Mouse (Mus musculus): Measurements from ENCODE around the gene Armc7. TPM values are rescaled to one million over a fixed set of nuclear protein-coding genes. Genes with fewer than 3 reads are reported as not detected.
"Not testable (repeated sequence)": the region's sequence is repeated elsewhere in the genome, so short reads cannot be mapped to it uniquely, and the experiment has no call there.

Gene Armc7
- total RNA-seq, 2 experiments from 2014 or later = 0.95 to 0.99 TPM

DNA sequence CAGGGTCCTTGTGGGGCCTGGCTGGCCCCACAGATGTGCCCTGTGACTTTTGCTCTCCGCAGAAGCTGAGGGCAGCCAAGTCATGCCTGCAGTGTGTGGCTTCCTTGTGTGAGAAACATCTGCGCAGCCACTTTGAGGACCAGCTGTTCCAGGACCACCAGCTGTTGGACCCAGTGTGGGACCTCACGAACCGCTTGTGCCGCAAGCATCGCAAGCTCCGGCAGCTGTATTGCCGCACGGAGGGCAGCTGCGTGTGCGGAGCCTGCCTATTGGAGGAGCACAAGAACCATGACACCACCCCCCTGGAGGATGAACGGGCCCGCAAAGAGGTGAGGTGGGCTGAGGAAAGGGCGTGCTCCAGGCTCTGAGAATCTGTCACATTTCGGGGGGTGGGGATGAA, 34.0 kb upstream of the Armc7 start:
- no peak for TF ChIP-seq CTCF (IDR thresholded peaks at IDR 0.05)
- Histone ChIP-seq H3K4me3 (no peak overlapping the region), H3K27ac (no peak overlapping the region)
- DNase-seq = peak; percentile 15
- intact Hi-C loops (cut with DNase I) = no loop called here

DNA sequence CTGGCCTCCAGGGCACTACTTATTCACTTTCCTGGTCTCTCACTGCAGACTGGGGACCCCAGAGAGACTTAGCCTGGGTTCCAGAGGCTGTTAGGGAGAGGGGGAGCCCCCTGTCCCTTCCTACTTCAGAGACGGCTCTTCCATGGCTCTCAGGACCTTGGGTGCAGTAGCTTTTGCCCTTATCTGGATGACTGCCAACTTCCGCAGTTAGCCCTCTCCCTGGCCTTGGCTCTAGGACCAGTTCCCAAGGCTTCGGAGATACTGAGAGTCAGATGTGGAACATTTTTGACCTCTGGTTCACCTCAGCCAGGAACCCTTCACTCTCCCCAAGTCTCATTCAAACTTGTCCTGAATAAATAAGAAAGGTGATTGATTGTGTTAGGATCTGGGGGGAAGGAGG, 28.6 kb upstream of the Armc7 start:
- intact Hi-C loops (cut with DNase I) = no loop called here
- no peak for TF ChIP-seq CTCF (IDR thresholded peaks at IDR 0.05)
- DNase-seq = no peak
- no peak overlapping the region for H3K4me3 ChIP-seq
- H3K27ac ChIP-seq = no peak overlapping the region

GRCm38 (mm10) chr11:115447321-115447885, 28.1 kb upstream of the Armc7 start:
- H3K27ac ChIP-seq = no peak overlapping the region
- no peak for DNase-seq
- intact Hi-C loops (cut with DNase I) = no loop called here
- H3K4me3 ChIP-seq = no peak overlapping the region
- no peak for TF ChIP-seq CTCF (IDR thresholded peaks at IDR 0.05)

- Histone ChIP-seq H3K27ac (no peak overlapping the region), H3K4me3 (no peak overlapping the region)
- TF ChIP-seq CTCF (IDR thresholded peaks at IDR 0.05) = no peak
- intact Hi-C loops (cut with DNase I) = no loop called here
- no peak for DNase-seq
Observed at GRCm38 (mm10) chr11:115448075-115448474, 27.4 kb upstream of the Armc7 start.

GRCm38 (mm10) chr11:115448998-115449397, 26.5 kb upstream of the Armc7 start:
- TF ChIP-seq CTCF (IDR thresholded peaks at IDR 0.05) = no peak
- H3K27ac ChIP-seq = no peak overlapping the region
- H3K4me3 ChIP-seq = no peak overlapping the region
- DNase-seq = no peak
- intact Hi-C loops (cut with DNase I) = no loop called here

- Histone ChIP-seq H3K4me3 (no peak overlapping the region), H3K27ac (no peak overlapping the region)
- TF ChIP-seq CTCF (IDR thresholded peaks at IDR 0.05) = no peak
- intact Hi-C loops (cut with DNase I) = no loop called here
- DNase-seq = no peak
Observed at GRCm38 (mm10) chr11:115450176-115450575, 25.3 kb upstream of the Armc7 start.

- Histone ChIP-seq H3K27ac (no peak overlapping the region), H3K4me3 (no peak overlapping the region)
- intact Hi-C loops (cut with DNase I) = no loop called here
- no peak for DNase-seq
- TF ChIP-seq CTCF (IDR thresholded peaks at IDR 0.05) = no peak
Observed at GRCm38 (mm10) chr11:115451781-115452241, 23.7 kb upstream of the Armc7 start.

DNA sequence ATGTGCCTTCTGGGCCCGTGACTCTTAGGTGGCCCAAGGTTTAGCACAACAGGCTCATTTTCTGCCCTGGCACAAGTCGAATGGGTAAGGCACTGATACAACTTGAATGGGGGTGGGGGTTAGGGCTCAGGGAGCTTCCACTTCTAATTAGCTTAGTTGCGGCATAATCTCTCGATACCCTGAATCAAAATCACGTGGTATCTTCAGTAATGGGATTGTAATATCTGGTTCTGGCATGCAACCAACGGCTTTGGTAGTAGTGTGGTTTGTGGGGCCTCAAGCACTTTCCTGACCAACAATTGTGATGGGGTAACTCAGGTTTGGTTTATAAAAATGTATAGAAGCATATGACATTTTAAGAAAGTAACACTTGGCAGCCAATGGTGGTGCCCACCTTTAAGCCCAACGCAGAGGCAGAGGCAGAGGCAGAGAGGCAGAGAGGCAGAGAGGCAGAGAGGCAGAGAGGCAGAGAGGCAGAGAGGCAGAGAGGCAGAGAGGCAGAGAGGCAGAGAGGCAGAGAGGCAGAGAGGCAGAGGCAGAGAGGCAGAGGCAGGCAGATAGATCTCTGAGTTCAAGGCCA, 23.1 kb upstream of the Armc7 start:
- TF ChIP-seq CTCF (IDR thresholded peaks at IDR 0.05) = no peak
- intact Hi-C loops (cut with DNase I) = no loop called here
- no peak overlapping the region for H3K27ac ChIP-seq
- no peak overlapping the region for H3K4me3 ChIP-seq
- no peak for DNase-seq

DNA sequence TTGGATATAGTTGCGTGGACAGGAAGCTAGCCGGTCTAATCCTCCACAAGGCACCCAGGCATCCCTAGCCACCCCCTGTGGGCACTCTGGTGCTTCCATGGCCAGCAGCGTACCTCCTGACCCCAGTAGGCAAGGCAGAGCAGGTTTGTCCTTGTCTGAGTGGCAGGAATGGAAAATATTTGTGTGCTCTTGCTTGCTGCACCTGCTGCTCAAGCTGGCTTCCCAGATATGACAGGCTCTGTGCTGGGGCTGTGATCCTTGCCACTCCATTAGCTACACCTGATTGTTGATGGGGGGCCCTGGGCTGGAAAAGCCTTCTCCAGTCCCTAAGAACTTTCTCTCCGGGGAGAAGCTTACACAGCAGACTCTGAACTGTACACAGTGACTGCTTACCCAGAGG, 22.2 kb upstream of the Armc7 start:
- no peak overlapping the region for H3K27ac ChIP-seq
- intact Hi-C loops (cut with DNase I) = no loop called here
- DNase-seq = no peak
- TF ChIP-seq CTCF (IDR thresholded peaks at IDR 0.05) = no peak
- no peak overlapping the region for H3K4me3 ChIP-seq

- intact Hi-C loops (cut with DNase I); H3K4me3 ChIP-seq; DNase-seq; H3K27ac ChIP-seq: not testable (repeated sequence)
Observed at GRCm38 (mm10) chr11:115454822-115455221, 20.6 kb upstream of the Armc7 start.

DNA sequence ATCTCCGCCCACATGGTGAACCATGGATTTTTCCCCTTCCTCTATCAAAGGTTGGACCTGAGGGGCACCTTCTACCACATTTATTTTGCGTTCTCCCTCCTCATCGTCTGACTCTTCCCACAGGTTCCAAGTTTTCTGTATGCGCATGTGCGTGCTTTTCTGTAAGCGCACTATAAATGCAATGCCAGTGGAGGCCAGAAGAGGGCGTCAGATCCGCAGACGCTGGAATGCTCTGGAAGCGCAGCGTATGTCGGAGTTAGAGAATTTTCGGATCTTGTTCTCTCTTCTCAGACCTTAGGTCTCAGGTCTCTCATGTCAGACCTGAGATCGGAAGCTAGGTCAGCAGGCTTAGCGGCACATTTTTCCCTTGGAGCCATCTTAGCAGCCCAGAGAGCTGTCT, 19.8 kb upstream of the Armc7 start:
- DNase-seq = no peak
- Histone ChIP-seq H3K4me3 (no peak overlapping the region), H3K27ac (no peak overlapping the region)
- intact Hi-C loops (cut with DNase I) = no loop called here
- no peak for TF ChIP-seq CTCF (IDR thresholded peaks at IDR 0.05)

GRCm38 (mm10) chr11:115456182-115456581, 19.3 kb upstream of the Armc7 start:
- H3K4me3 ChIP-seq = no peak overlapping the region
- no peak overlapping the region for H3K27ac ChIP-seq
- no peak for TF ChIP-seq CTCF (IDR thresholded peaks at IDR 0.05)
- intact Hi-C loops (cut with DNase I) = no loop called here
- no peak for DNase-seq

- Histone ChIP-seq H3K4me3 (no peak overlapping the region), H3K27ac (no peak overlapping the region)
- DNase-seq = no peak
- intact Hi-C loops (cut with DNase I) = no loop called here
- no peak for TF ChIP-seq CTCF (IDR thresholded peaks at IDR 0.05)
Observed at GRCm38 (mm10) chr11:115457405-115457804, 18.1 kb upstream of the Armc7 start.

- peak; percentile 25; the same call in 1 of the 2 replicates for TF ChIP-seq CTCF (IDR thresholded peaks at IDR 0.05)
- H3K4me3 ChIP-seq = no peak overlapping the region
- DNase-seq = no peak
- intact Hi-C loops (cut with DNase I) = no loop called here
- no peak overlapping the region for H3K27ac ChIP-seq
Observed at GRCm38 (mm10) chr11:115460976-115461375, 14.5 kb upstream of the Armc7 start.

All from gastrocnemius, adult 2 months (tissue).